Mouse (Mus musculus): Measurements from ENCODE around the gene Fbxo34.

Gene Fbxo34

GRCm38 (mm10) chr14:47472743-47473546 lies 22.7 kb downstream of the Fbxo34 start:
- DNase-seq (ENCODE audit: low read depth) = peak; percentile 75

- DNase-seq (ENCODE audit: low read depth) = no peak
These were observed 23.7 kb downstream of the Fbxo34 start for GRCm38 (mm10) chr14:47473891-47474290.

- DNase-seq (ENCODE audit: low read depth) = no peak
These were observed 24.5 kb downstream of the Fbxo34 start for GRCm38 (mm10) chr14:47474571-47475254.

GRCm38 (mm10) chr14:47476266-47476665 lies 26.0 kb downstream of the Fbxo34 start:
- DNase-seq (ENCODE audit: low read depth) = no peak

- DNase-seq (ENCODE audit: low read depth) = no peak
These were observed 27.5 kb downstream of the Fbxo34 start for GRCm38 (mm10) chr14:47477711-47478110.

- DNase-seq (ENCODE audit: low read depth) = peak; percentile 51
These were observed 32.0 kb downstream of the Fbxo34 start for GRCm38 (mm10) chr14:47482200-47482599.

- no peak for DNase-seq (ENCODE audit: low read depth)
These were observed 32.9 kb downstream of the Fbxo34 start for GRCm38 (mm10) chr14:47483099-47483498.

GRCm38 (mm10) chr14:47488732-47489131 lies 38.5 kb downstream of the Fbxo34 start:
- DNase-seq (ENCODE audit: low read depth) = no peak

GRCm38 (mm10) chr14:47489310-47490097 lies 39.3 kb downstream of the Fbxo34 start:
- no peak for DNase-seq (ENCODE audit: low read depth)

GRCm38 (mm10) chr14:47490732-47491131 lies 40.5 kb downstream of the Fbxo34 start:
- no peak for DNase-seq (ENCODE audit: low read depth)

GRCm38 (mm10) chr14:47493592-47494361 lies 43.6 kb downstream of the Fbxo34 start:
- DNase-seq (ENCODE audit: low read depth) = peak; percentile 41

GRCm38 (mm10) chr14:47495951-47496350 lies 45.7 kb downstream of the Fbxo34 start:
- no peak for DNase-seq (ENCODE audit: low read depth)

GRCm38 (mm10) chr14:47497166-47497565 lies 46.9 kb downstream of the Fbxo34 start:
- DNase-seq (ENCODE audit: low read depth) = no peak

GRCm38 (mm10) chr14:47498632-47499031 lies 48.4 kb downstream of the Fbxo34 start:
- DNase-seq (ENCODE audit: low read depth) = peak; percentile 54

GRCm38 (mm10) chr14:47504036-47504435 lies 53.8 kb downstream of the Fbxo34 start:
- DNase-seq (ENCODE audit: low read depth) = peak; percentile 36

- DNase-seq (ENCODE audit: low read depth) = no peak
These were observed 56.5 kb downstream of the Fbxo34 start for GRCm38 (mm10) chr14:47506676-47507075.

- DNase-seq (ENCODE audit: low read depth) = no peak
These were observed 57.8 kb downstream of the Fbxo34 start for GRCm38 (mm10) chr14:47508035-47508434.

- DNase-seq (ENCODE audit: low read depth) = no peak
These were observed 60.0 kb downstream of the Fbxo34 start for GRCm38 (mm10) chr14:47510244-47510643.

- DNase-seq (ENCODE audit: low read depth) = peak; percentile 40
These were observed 63.4 kb downstream of the Fbxo34 start for GRCm38 (mm10) chr14:47513606-47514005.

- DNase-seq (ENCODE audit: low read depth) = peak; percentile 81
These were observed 64.7 kb downstream of the Fbxo34 start for GRCm38 (mm10) chr14:47514816-47515453.

GRCm38 (mm10) chr14:47515636-47516035 lies 65.4 kb downstream of the Fbxo34 start:
- peak; percentile 60 for DNase-seq (ENCODE audit: low read depth)
